Mouse (Mus musculus): ENCODE data around the gene Kcnn1. TPM values are rescaled to one million over a fixed set of nuclear protein-coding genes. Genes with fewer than 3 reads are reported as not detected.

The Kcnn1 gene
- total RNA-seq, 2 experiments from 2014 or later, result 17.4 to 18.3 TPM

- no peak overlapping the region for H3K27ac ChIP-seq
- no peak for DNase-seq (ENCODE audit: low spot score in 2 of 2)
- H3K4me3 ChIP-seq, result no peak overlapping the region
- TF ChIP-seq CTCF (conservative IDR thresholded peaks at IDR 0.05), result no peak
Measured at GRCm38 (mm10) chr8:70871195-70871807, 8.2 kb upstream of the Kcnn1 start.

GRCm38 (mm10) chr8:70869601-70870041 is 6.6 kb upstream of the Kcnn1 start:
- DNase-seq (ENCODE audit: low spot score in 2 of 2), result peak; percentile 63 to 73
- H3K4me3 ChIP-seq, result no peak overlapping the region
- H3K27ac ChIP-seq, result peak overlapping the region; percentile 28; the same call in 1 of the 2 replicates
- peak; percentile 95 for TF ChIP-seq CTCF (conservative IDR thresholded peaks at IDR 0.05)

GRCm38 (mm10) chr8:70869199-70869571 is 6.1 kb upstream of the Kcnn1 start:
- TF ChIP-seq CTCF (conservative IDR thresholded peaks at IDR 0.05), result no peak

GRCm38 (mm10) chr8:70868559-70869198 is 5.6 kb upstream of the Kcnn1 start:
- no peak for DNase-seq (ENCODE audit: low spot score in 2 of 2)
- TF ChIP-seq CTCF (conservative IDR thresholded peaks at IDR 0.05), result no peak
- Histone ChIP-seq H3K4me3 (no peak overlapping the region), H3K27ac (no peak overlapping the region)

More at GRCm38 (mm10) chr8:70869199-70869571, 6.1 kb upstream of the Kcnn1 start:
- Histone ChIP-seq H3K4me3 (no peak overlapping the region), H3K27ac (no peak overlapping the region)
- no peak for DNase-seq (ENCODE audit: low spot score in 2 of 2)

GRCm38 (mm10) chr8:70866566-70866965 is 3.5 kb upstream of the Kcnn1 start:
- H3K27ac ChIP-seq, result no peak overlapping the region

GRCm38 (mm10) chr8:70866001-70866520 is 3.0 kb upstream of the Kcnn1 start:
- Histone ChIP-seq H3K4me3 (peak overlapping the region; percentile 77), H3K27ac (peak overlapping the region; percentile 43; the same call in 1 of the 2 replicates)
- no peak for DNase-seq (ENCODE audit: low spot score in 2 of 2)
- no peak for TF ChIP-seq CTCF (conservative IDR thresholded peaks at IDR 0.05)

More at GRCm38 (mm10) chr8:70866566-70866965, 3.5 kb upstream of the Kcnn1 start:
- DNase-seq (ENCODE audit: low spot score in 2 of 2), result no peak
- TF ChIP-seq CTCF (conservative IDR thresholded peaks at IDR 0.05), result no peak
- H3K4me3 ChIP-seq, result no peak overlapping the region

- peak overlapping the region; percentile 77 for H3K4me3 ChIP-seq
- peak; percentile 15; the same call in 1 of the 2 replicates for TF ChIP-seq CTCF (conservative IDR thresholded peaks at IDR 0.05)
Measured at GRCm38 (mm10) chr8:70865350-70866000, 2.4 kb upstream of the Kcnn1 start.

GRCm38 (mm10) chr8:70864712-70865221 is 1.7 kb upstream of the Kcnn1 start:
- TF ChIP-seq CTCF (conservative IDR thresholded peaks at IDR 0.05), result no peak
- H3K27ac ChIP-seq, result peak overlapping the region; percentile 97
- no peak for DNase-seq (ENCODE audit: low spot score in 2 of 2)
- peak overlapping the region; percentile 77 for H3K4me3 ChIP-seq

More at GRCm38 (mm10) chr8:70865350-70866000, 2.4 kb upstream of the Kcnn1 start:
- H3K27ac ChIP-seq, result peak overlapping the region; percentile 97
- DNase-seq (ENCODE audit: low spot score in 2 of 2), result peak; percentile 99

GRCm38 (mm10) chr8:70863956-70864711 is 1.1 kb upstream of the Kcnn1 start:
- no peak for DNase-seq (ENCODE audit: low spot score in 2 of 2)
- no peak overlapping the region for H3K27ac ChIP-seq
- TF ChIP-seq CTCF (conservative IDR thresholded peaks at IDR 0.05), result no peak
- H3K4me3 ChIP-seq, result peak overlapping the region; percentile 34

- Histone ChIP-seq H3K27ac (0 out of 2 replicates have a peak overlapping the region, but pooled peaks have one; percentile 82), H3K4me3 (no peak overlapping the region)
- DNase-seq (ENCODE audit: low spot score in 2 of 2), result no peak
- TF ChIP-seq CTCF (conservative IDR thresholded peaks at IDR 0.05), result no peak
Measured at GRCm38 (mm10) chr8:70857516-70857915, 5.5 kb downstream of the Kcnn1 start.

GRCm38 (mm10) chr8:70856541-70857197 is 6.4 kb downstream of the Kcnn1 start:
- H3K4me3 ChIP-seq, result peak overlapping the region; percentile 71
- peak; percentile 80 to 87 for DNase-seq (ENCODE audit: low spot score in 2 of 2)
- peak overlapping the region; percentile 82 for H3K27ac ChIP-seq
- TF ChIP-seq CTCF (conservative IDR thresholded peaks at IDR 0.05), result no peak

- Histone ChIP-seq H3K27ac (no peak overlapping the region), H3K4me3 (peak overlapping the region; percentile 71)
- TF ChIP-seq CTCF (conservative IDR thresholded peaks at IDR 0.05), result no peak
- DNase-seq (ENCODE audit: low spot score in 2 of 2), result no peak
Measured at GRCm38 (mm10) chr8:70856028-70856427, 7.0 kb downstream of the Kcnn1 start.

Measured in layer of hippocampus, adult 2 months (tissue).